Mouse (Mus musculus): ENCODE data around the gene Olfr983. TPM values are rescaled to one million over a fixed set of nuclear protein-coding genes. Genes with fewer than 3 reads are reported as not detected.

Gene Olfr983
- polyA plus RNA-seq, 1 experiment from 2014 or later, result not detected

DNA sequence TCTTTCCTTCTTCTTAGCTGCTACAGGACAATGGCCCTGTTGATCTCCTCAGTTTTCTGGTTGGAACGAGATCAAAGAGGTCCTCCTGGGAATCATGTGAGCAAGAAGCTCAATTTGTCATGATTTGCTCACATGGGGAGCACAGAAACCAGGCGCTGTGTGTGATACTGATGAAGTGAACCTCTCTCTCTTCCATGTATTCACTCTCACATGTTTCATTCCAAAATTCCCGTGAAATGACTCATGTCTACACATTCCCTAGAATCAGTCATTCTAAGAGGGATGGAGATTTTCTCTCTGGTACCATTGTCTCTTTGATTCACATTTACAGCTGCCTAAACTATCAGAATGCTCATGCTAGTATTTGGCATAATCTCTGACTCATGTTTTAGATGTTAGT lies 1.4 kb upstream of the Olfr983 start:
- Histone ChIP-seq H3K27ac (ENCODE audit: low read length) (no peak overlapping the region), H3K4me1 (replicated peaks; ENCODE audit: control insufficient read depth, insufficient read depth, low read length) (no peaks in the 10 kb centered on the region), H3K4me2 (ENCODE audit: low read depth, low read length) (no peak overlapping the region), H3K9ac (ENCODE audit: low read length) (no peak overlapping the region), H3K27me3 (ENCODE audit: control insufficient read depth, insufficient read depth, low read depth, low read length) (no peaks in the 10 kb centered on the region), H3K9me3 (ENCODE audit: control insufficient read depth, low read length) (no peaks in the 10 kb centered on the region), H3K36me3 (ENCODE audit: control insufficient read depth, insufficient read depth, low read length) (no peaks in the 10 kb centered on the region), H3K4me3 (ENCODE audit: low read length) (no peak overlapping the region)
- ATAC-seq (ENCODE audit: low read depth), result no peak
- 59% methylated on average over 3 of the region's 3 CpGs for WGBS

DNA sequence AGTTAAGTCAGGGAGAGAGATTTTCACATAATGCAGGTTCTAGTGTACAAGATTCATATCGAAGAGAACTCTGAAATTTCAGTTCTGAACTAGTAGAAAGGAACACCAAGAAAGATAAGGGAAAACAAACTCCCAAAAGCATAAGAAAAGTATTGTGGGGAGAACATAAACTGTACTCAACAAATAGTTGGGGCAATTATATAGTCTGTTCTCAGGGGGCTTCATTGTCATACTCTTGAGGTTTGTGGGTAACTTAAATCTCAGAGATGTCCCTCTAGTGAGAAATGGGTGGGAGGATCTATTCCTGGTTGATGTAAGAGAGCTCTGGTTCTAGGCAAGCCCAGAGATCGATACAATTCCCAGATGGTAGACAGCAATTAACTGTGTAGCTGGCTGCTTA lies 19.9 kb downstream of the Olfr983 start, which contains the start of gene Olfr982:
TSS of gene Olfr982 (plus strand) at position 301 of the 400 bp plus-strand sequence.
- Histone ChIP-seq H3K9ac (ENCODE audit: low read length) (no peak within 1 kb of the TSS), H3K27ac (ENCODE audit: low read length) (no peak within 1 kb of the TSS), H3K4me3 (ENCODE audit: low read length) (no peak within 1 kb of the TSS), H3K4me2 (ENCODE audit: low read depth, low read length) (no peak within 1 kb of the TSS), H3K36me3 (ENCODE audit: control insufficient read depth, insufficient read depth, low read length) (no peaks in the 10 kb centered on the region), H3K27me3 (ENCODE audit: control insufficient read depth, insufficient read depth, low read depth, low read length) (no peaks in the 10 kb centered on the region), H3K4me1 (replicated peaks; ENCODE audit: control insufficient read depth, insufficient read depth, low read length) (no peaks in the 10 kb centered on the region), H3K9me3 (ENCODE audit: control insufficient read depth, low read length) (no peaks in the 10 kb centered on the region)
- 77% methylated on average over 2 of the region's 2 CpGs for WGBS
- no peak for ATAC-seq (ENCODE audit: low read depth)

DNA sequence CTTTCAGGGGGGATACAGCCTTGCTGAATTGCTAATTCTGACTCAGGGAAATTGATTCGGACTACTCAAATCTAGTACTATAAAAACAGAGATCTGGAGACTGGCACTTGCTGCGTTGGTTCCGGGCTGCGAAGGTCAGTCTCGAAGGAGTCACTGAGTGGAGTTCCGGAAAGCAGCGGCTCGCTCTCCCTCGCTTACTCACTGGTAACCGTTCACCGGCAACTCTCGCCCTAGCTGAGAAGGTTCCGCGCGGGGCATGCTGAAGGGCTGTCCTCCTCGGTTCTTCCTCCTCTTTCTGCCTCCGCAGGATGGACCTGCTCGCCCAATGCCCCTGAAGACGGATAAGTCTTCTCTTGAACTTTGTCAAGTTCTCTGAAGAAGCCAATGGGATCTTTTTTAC lies 43.3 kb downstream of the Olfr983 start:
- no peaks in the 10 kb centered on the region for H3K9me3 ChIP-seq (ENCODE audit: control insufficient read depth, low read length)
- H3K27me3 ChIP-seq (ENCODE audit: control insufficient read depth, insufficient read depth, low read depth, low read length), result no peaks in the 10 kb centered on the region
- H3K9ac ChIP-seq (ENCODE audit: low read length), result no peak overlapping the region
- no peak overlapping the region for H3K4me2 ChIP-seq (ENCODE audit: low read depth, low read length)
- H3K4me1 ChIP-seq (replicated peaks; ENCODE audit: control insufficient read depth, insufficient read depth, low read length), result no peaks in the 10 kb centered on the region
- no peak overlapping the region for H3K27ac ChIP-seq (ENCODE audit: low read length)
- WGBS, result 92% methylated on average over 19 of the region's 19 CpGs
- no peak for ATAC-seq (ENCODE audit: low read depth)
- H3K4me3 ChIP-seq (ENCODE audit: low read length), result no peak overlapping the region
- H3K36me3 ChIP-seq (ENCODE audit: control insufficient read depth, insufficient read depth, low read length), result no peaks in the 10 kb centered on the region

Other genes starting within 250 kb of the Olfr983 start
- gene Olfr972, start 227.2 kb downstream of the Olfr983 start, polyA plus RNA-seq (2015; fragmentation: Nextera tagmentation; extraction: Ambion mirVana), result not detected in 2 replicates
- gene Olfr229, start 186.3 kb downstream of the Olfr983 start, polyA plus RNA-seq (2015; fragmentation: Nextera tagmentation; extraction: Ambion mirVana), result not detected in 2 replicates
- gene Olfr974, start 156.1 kb downstream of the Olfr983 start, polyA plus RNA-seq (2015; fragmentation: Nextera tagmentation; extraction: Ambion mirVana), result not detected in 2 replicates
- not detected in 2 replicates for gene Olfr975, start 141.5 kb downstream of the Olfr983 start, polyA plus RNA-seq (2015; fragmentation: Nextera tagmentation; extraction: Ambion mirVana)
- gene Olfr976, start 132.5 kb downstream of the Olfr983 start, polyA plus RNA-seq (2015; fragmentation: Nextera tagmentation; extraction: Ambion mirVana), result not detected in 2 replicates
- gene Olfr978, start 101.5 kb downstream of the Olfr983 start, polyA plus RNA-seq (2015; fragmentation: Nextera tagmentation; extraction: Ambion mirVana), result not detected in 2 replicates
- gene Olfr979, start 90.1 kb downstream of the Olfr983 start, polyA plus RNA-seq (2015; fragmentation: Nextera tagmentation; extraction: Ambion mirVana), result not detected in 2 replicates
- gene Olfr980, start 84.0 kb downstream of the Olfr983 start, polyA plus RNA-seq (2015; fragmentation: Nextera tagmentation; extraction: Ambion mirVana), result not detected in 2 replicates
- not detected in 2 replicates for gene Olfr981, start 72.1 kb downstream of the Olfr983 start, polyA plus RNA-seq (2015; fragmentation: Nextera tagmentation; extraction: Ambion mirVana)
- not detected in 2 replicates for gene Olfr982, start 19.8 kb downstream of the Olfr983 start, polyA plus RNA-seq (2015; fragmentation: Nextera tagmentation; extraction: Ambion mirVana)
- gene Olfr984, start 20.6 kb upstream of the Olfr983 start, polyA plus RNA-seq (2015; fragmentation: Nextera tagmentation; extraction: Ambion mirVana), result not detected in 2 replicates
- not detected in 2 replicates for gene Olfr985, start 36.6 kb upstream of the Olfr983 start, polyA plus RNA-seq (2015; fragmentation: Nextera tagmentation; extraction: Ambion mirVana)
- gene Tmem225, start 54.5 kb upstream of the Olfr983 start, polyA plus RNA-seq (2015; fragmentation: Nextera tagmentation; extraction: Ambion mirVana), result not detected in 2 replicates
- gene Olfr986, start 87.3 kb upstream of the Olfr983 start, polyA plus RNA-seq (2015; fragmentation: Nextera tagmentation; extraction: Ambion mirVana), result not detected in 2 replicates
- gene Zfp202, start 98.7 kb upstream of the Olfr983 start, polyA plus RNA-seq (2015; fragmentation: Nextera tagmentation; extraction: Ambion mirVana), result 3.1 and 3.7 TPM in 2 replicates
- gene Scn3b, start 175.6 kb upstream of the Olfr983 start, polyA plus RNA-seq (2015; fragmentation: Nextera tagmentation; extraction: Ambion mirVana), result 9.1 and 11.3 TPM in 2 replicates

Measured in lung, embryonic 16.5 days (tissue).